Mouse (Mus musculus): ENCODE measurements around the gene Slc39a10. TPM values are rescaled to one million over a fixed set of nuclear protein-coding genes. Genes with fewer than 3 reads are reported as not detected.

The Slc39a10 gene
- polyA plus RNA-seq, 1 experiment, result 2.3 TPM

GRCm38 (mm10) chr1:46849758-46850157, 42.9 kb downstream of the Slc39a10 start:
- TF ChIP-seq GATA1 (IDR thresholded peaks at IDR 0.05; ENCODE audit: low read length), result no peak

- no peak for TF ChIP-seq GATA1 (IDR thresholded peaks at IDR 0.05; ENCODE audit: low read length)
These were observed 47.4 kb downstream of the Slc39a10 start for GRCm38 (mm10) chr1:46845221-46845620.

GRCm38 (mm10) chr1:46844281-46844680, 48.4 kb downstream of the Slc39a10 start:
- no peak for TF ChIP-seq GATA1 (IDR thresholded peaks at IDR 0.05; ENCODE audit: low read length)

- TF ChIP-seq GATA1 (IDR thresholded peaks at IDR 0.05; ENCODE audit: low read length), result no peak
These were observed 49.2 kb downstream of the Slc39a10 start for GRCm38 (mm10) chr1:46843406-46843805.

GRCm38 (mm10) chr1:46831927-46832326, 60.7 kb downstream of the Slc39a10 start:
- no peak for TF ChIP-seq GATA1 (IDR thresholded peaks at IDR 0.05; ENCODE audit: low read length)

GRCm38 (mm10) chr1:46830066-46830843, 62.4 kb downstream of the Slc39a10 start:
- TF ChIP-seq GATA1 (IDR thresholded peaks at IDR 0.05; ENCODE audit: low read length), result no peak

DNA sequence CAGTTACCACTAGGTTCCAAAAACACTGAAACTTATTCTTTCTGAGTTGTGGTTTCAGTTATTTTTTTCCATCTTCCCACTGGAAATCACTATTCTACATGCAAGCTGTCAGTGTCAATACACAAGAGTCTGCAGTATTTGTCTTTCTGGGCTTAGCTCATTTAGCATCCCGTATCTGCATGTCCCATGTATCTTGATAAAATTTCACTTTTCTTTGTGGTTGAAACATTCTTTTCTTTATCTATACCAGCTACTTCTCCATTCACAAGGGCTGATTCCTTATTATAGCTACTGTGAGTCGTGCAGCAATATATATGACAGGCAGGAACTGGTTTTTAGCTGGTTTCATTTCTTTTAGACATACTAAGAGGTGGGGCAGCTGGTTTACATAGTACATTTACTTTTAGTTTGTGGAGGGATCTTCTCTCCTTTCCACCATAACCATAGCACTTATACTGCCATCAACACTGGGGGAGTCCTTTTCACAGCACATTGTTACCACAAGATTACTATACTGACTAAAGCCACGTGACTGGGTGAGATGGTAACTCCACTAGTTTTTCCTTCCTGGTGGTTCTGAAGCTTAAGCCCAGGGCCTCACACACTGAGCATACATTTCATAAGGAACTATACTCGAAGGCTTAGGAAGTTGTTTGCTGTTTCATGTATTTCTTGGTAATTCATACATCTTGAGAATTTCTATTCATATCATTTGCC, 70.2 kb downstream of the Slc39a10 start:
- no peak for TF ChIP-seq GATA1 (IDR thresholded peaks at IDR 0.05; ENCODE audit: low read length)

- TF ChIP-seq GATA1 (IDR thresholded peaks at IDR 0.05; ENCODE audit: low read length), result no peak
These were observed 74.7 kb downstream of the Slc39a10 start for GRCm38 (mm10) chr1:46817934-46818333.

GRCm38 (mm10) chr1:46805074-46805473, 87.6 kb downstream of the Slc39a10 start:
- TF ChIP-seq GATA1 (IDR thresholded peaks at IDR 0.05; ENCODE audit: low read length), result no peak
